Mouse (Mus musculus) spleen, adult 2 months (tissue): ENCODE measurements around the gene Rictor.

ENCODE experiments used
- CTCF ChIP-seq: fragments of 200-500 bp; IDR thresholded peaks from 2 replicates; pipeline ENCODE4 v1.5.1; 2011; ENCODE audit warnings: mild to moderate bottlenecking, inconsistent platforms; ENCODE audit not compliant: insufficient read depth, insufficient read length, insufficient replicate concordance; ENCODE audit errors: extremely low read depth
- POLR2A ChIP-seq: fragments of 200-500 bp; IDR thresholded peaks from 2 replicates; pipeline ENCODE4 v1.6.1; 2011; ENCODE audit warnings: low read depth, low read length, inconsistent platforms

DNA sequence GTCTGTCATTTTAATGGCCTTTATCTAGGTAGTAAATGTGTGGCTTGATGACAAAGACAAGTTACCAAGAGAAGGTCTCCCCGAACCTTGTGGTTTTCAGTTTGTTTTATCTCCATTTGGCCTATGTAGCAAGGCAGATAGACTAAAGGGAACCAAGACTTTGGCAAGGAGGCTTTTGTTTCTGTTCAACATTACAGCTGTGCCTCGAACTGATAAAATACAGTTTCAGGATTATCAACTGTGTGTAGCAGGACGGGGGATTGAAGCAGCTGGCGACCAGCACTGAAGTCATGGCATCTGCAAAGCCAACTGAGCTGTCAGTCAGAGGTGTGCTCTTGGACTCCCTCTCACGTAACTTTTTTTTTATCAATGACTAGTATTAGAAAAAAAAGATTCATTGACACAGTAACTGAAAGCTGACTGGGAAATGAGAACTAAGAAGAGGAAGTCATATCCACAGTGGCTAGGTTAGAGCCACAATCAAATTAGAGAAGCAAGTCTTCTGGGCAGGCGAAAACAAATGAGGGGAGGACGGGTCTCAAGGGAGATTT, 2.8 kb upstream of the Rictor start:
- no peak for TF ChIP-seq CTCF
- no peak for TF ChIP-seq POLR2A
